Mouse (Mus musculus) CD4-positive naive resting alpha-beta T cell, adult 57 days (primary cell): ENCODE results near the gene Nxpe4. TPM values are rescaled to one million over a fixed set of nuclear protein-coding genes. Genes with fewer than 3 reads are reported as not detected.

ENCODE experiments used
- total RNA-seq: library from RNA; stranded (reverse); gene quantifications from one replicate; pipeline ENCODE4 v1.2.4, GENCODE M21; 2023

Nxpe4 gene
- total RNA-seq, result 46.1 TPM

DNA sequence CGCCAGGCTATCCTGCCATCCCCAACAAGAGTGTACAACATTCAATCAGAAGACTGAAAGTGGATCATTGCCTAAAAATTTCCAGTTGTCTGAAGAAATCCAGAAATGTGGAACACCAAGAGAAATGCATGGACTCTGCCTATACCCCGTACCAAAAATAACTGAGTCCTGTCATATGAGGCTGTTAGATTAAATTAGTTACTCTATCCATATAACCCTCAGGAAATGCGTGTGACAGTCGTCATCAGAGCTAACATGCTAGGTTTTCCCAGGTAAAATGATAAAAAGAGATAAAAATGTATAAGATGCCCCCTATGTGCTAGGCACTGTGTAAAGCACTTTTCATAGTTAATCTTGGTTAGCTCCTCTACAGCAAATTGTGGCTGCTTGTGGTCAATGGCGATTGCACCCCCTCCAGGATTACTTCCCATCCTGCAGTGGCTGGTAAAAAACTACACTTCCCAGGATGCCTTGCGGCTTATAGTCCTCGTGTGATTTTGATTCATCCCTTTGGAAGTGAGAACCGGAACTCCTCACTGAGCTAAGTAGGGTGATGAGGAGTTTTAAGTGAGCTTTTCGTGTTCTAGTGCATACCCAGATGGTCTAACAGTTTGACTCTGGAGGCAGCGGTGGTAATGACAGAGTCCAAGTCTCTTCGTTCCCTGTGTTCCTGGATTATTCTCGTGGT is at the start of gene Nxpe4:
TSS of gene Nxpe4 (plus strand) at position 519 of the 688 bp plus-strand sequence.

GRCm38 (mm10) chr9:48353148-48353698 is 191.4 kb downstream of the Nxpe4 start, which contains the start of gene Nxpe2:
Gene Nxpe2, minus strand, starts transcription at chr9:48353454.

Other genes starting within 250 kb of the Nxpe4 start
- 2.4 TPM for gene Nxpe2, start 191.4 kb downstream of the Nxpe4 start, total RNA-seq